Mouse (Mus musculus): ENCODE data around the gene Mau2. TPM values are rescaled to one million over a fixed set of nuclear protein-coding genes. Genes with fewer than 3 reads are reported as not detected.
"Not testable (repeated sequence)": the region's sequence is repeated elsewhere in the genome, so short reads cannot be mapped to it uniquely, and the experiment has no call there.

Gene Mau2
- polyA plus RNA-seq, 1 experiment from 2014 or later, result 23.6 TPM

DNA sequence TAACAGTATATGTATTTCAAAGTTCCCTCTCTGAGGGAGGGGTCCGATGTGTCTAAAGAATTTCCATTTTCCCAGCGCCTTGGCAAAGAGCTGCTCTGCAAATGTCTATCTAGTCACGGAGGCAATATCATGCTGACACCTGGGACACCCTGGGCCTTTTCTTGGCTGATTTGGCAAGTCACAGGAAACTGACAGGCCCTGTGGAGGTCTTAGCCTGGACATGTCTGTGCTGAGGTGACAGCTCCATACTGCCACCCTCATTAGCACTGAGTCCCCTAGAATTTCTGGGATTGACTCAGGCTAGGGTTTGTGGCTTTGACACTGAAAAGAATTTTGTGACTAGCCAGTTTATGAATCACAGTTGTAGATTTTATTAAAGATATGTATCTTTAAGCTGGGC is 30.2 kb downstream of the Mau2 start:
- ATAC-seq, result no peak
- Histone ChIP-seq H3K4me1 (replicated peaks; ENCODE audit: control insufficient read depth, insufficient read depth, low read length) (no peaks in the 10 kb centered on the region), H3K4me2 (replicated peaks; ENCODE audit: low read depth) (no peak overlapping the region), H3K27ac (ENCODE audit: low read depth, low read length) (no peak overlapping the region), H3K9me3 (ENCODE audit: control insufficient read depth) (no peaks in the 10 kb centered on the region), H3K9ac (ENCODE audit: low read depth, low read length) (no peak overlapping the region), H3K4me3 (ENCODE audit: low read depth, low read length) (no peak overlapping the region), H3K27me3 (replicated peaks; ENCODE audit: control insufficient read depth, insufficient read depth, low read length) (no peaks in the 10 kb centered on the region), H3K36me3 (ENCODE audit: control insufficient read depth, insufficient read depth) (peaks cover 5% of the 10 kb centered on the region; the same call in 1 of the 2 replicates)
- TF ChIP-seq CTCF (IDR thresholded peaks at IDR 0.05; ENCODE audit: low read depth), result no peak
- WGBS, result 81% methylated on average over 3 of the region's 3 CpGs

DNA sequence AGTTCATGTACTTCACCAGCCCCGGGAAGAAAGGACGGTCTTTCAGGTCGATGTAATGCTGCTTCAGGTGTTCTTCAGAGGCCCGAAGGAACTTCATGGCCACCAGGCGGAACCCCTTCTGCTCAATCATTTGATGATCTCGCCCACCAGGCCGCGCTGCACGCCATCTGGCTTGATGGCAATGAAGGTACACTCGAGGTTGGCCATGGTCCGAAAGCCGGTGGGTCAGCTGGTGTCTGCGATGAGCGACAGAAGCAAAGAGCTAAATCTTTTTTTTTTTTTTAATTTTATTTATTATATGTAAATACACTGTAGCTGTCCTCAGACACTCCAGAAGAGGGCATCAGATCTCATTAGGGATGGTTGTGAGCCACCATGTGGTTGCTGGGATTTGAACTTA is 31.7 kb downstream of the Mau2 start:
- H3K9ac ChIP-seq (ENCODE audit: low read depth, low read length); H3K27me3 ChIP-seq (replicated peaks; ENCODE audit: control insufficient read depth, insufficient read depth, low read length); H3K4me3 ChIP-seq (ENCODE audit: low read depth, low read length); H3K4me2 ChIP-seq (replicated peaks; ENCODE audit: low read depth); H3K9me3 ChIP-seq (ENCODE audit: control insufficient read depth); H3K36me3 ChIP-seq (ENCODE audit: control insufficient read depth, insufficient read depth); ATAC-seq; H3K27ac ChIP-seq (ENCODE audit: low read depth, low read length); H3K4me1 ChIP-seq (replicated peaks; ENCODE audit: control insufficient read depth, insufficient read depth, low read length): not testable (repeated sequence)
- 92% methylated on average over 14 of the region's 14 CpGs for WGBS

DNA sequence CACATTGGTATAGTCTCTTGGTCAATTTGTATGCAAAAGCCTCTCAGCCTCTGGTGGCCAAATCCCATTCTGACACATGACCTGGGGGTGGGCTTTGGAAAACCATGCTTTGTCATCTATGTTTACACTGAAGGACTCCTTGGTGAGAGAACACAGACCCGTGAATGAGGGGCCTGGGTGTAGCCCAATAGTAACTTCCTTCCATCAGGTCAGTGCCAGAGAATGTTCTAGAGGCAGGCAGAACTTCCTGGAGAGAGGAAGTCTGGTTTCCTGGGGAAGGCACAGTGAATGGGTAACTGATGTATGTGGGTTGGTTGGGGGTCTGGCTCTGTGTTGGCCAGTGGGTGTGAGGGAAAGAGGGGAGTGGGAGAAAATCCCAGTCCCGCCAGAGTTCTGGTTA is 37.4 kb downstream of the Mau2 start:
- Histone ChIP-seq H3K27ac (ENCODE audit: low read depth, low read length) (no peak overlapping the region), H3K4me3 (ENCODE audit: low read depth, low read length) (no peak overlapping the region), H3K4me1 (replicated peaks; ENCODE audit: control insufficient read depth, insufficient read depth, low read length) (no peaks in the 10 kb centered on the region), H3K4me2 (replicated peaks; ENCODE audit: low read depth) (no peak overlapping the region), H3K9me3 (ENCODE audit: control insufficient read depth) (no peaks in the 10 kb centered on the region), H3K36me3 (ENCODE audit: control insufficient read depth, insufficient read depth) (no peaks in the 10 kb centered on the region), H3K27me3 (replicated peaks; ENCODE audit: control insufficient read depth, insufficient read depth, low read length) (no peaks in the 10 kb centered on the region), H3K9ac (ENCODE audit: low read depth, low read length) (no peak overlapping the region)
- no peak for ATAC-seq
- TF ChIP-seq CTCF (IDR thresholded peaks at IDR 0.05; ENCODE audit: low read depth), result no peak
- WGBS, result 38% methylated on average over 2 of the region's 2 CpGs

DNA sequence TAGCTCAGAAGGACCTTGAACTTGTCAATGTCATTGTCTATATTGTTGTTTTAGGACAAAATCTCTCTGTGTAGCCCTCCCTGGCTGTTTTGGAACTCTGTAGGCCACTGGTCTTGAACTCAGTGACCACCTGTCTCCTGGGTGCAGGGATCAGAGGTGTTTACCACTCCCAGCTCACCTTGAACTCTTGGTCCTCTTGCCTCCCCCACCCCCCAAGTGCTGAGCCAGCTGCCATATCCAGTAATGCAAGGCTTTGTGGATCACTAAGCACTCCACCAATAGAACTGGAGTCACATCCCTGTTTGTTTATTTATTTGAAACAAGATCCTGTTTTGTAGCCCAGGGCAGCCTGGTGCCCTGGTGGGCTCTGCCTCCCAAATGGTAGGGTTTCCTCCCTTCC is 38.2 kb downstream of the Mau2 start:
- no peak overlapping the region for H3K4me3 ChIP-seq (ENCODE audit: low read depth, low read length)
- no peaks in the 10 kb centered on the region for H3K27me3 ChIP-seq (replicated peaks; ENCODE audit: control insufficient read depth, insufficient read depth, low read length)
- no peak overlapping the region for H3K27ac ChIP-seq (ENCODE audit: low read depth, low read length)
- no peak overlapping the region for H3K4me2 ChIP-seq (replicated peaks; ENCODE audit: low read depth)
- no peak for ATAC-seq
- TF ChIP-seq CTCF (IDR thresholded peaks at IDR 0.05; ENCODE audit: low read depth), result no peak
- H3K4me1 ChIP-seq (replicated peaks; ENCODE audit: control insufficient read depth, insufficient read depth, low read length), result no peaks in the 10 kb centered on the region
- no peaks in the 10 kb centered on the region for H3K36me3 ChIP-seq (ENCODE audit: control insufficient read depth, insufficient read depth)
- no peaks in the 10 kb centered on the region for H3K9me3 ChIP-seq (ENCODE audit: control insufficient read depth)
- H3K9ac ChIP-seq (ENCODE audit: low read depth, low read length), result no peak overlapping the region

DNA sequence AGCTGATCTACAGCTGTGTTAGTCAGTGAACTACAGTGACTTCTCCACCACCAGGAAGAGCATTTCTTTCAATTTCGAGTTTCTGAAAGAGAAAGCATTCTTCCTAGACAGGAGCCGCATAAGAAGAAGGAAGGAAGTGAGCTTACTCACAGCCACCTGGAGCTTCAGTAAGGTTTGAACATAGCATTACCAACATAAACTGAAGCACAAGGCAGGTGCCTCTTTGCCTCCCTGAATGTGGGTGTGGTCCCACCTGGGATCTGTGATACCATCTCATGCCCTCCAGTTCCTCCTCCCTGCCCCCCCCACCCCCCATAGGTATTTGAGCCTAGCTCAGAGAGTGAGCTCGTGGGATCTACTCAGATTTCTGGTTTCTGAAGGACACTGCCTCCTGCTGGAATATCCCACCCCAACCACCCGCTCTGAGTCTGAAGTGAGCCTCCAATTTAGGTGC is 39.3 kb downstream of the Mau2 start:
- no peaks in the 10 kb centered on the region for H3K4me1 ChIP-seq (replicated peaks; ENCODE audit: control insufficient read depth, insufficient read depth, low read length)
- TF ChIP-seq CTCF (IDR thresholded peaks at IDR 0.05; ENCODE audit: low read depth), result peak; percentile 39; the same call in 1 of the 2 replicates
- H3K36me3 ChIP-seq (ENCODE audit: control insufficient read depth, insufficient read depth), result no peaks in the 10 kb centered on the region
- H3K9ac ChIP-seq (ENCODE audit: low read depth, low read length), result no peak overlapping the region
- no peak overlapping the region for H3K27ac ChIP-seq (ENCODE audit: low read depth, low read length)
- H3K4me3 ChIP-seq (ENCODE audit: low read depth, low read length), result no peak overlapping the region
- H3K9me3 ChIP-seq (ENCODE audit: control insufficient read depth), result no peaks in the 10 kb centered on the region
- no peak overlapping the region for H3K4me2 ChIP-seq (replicated peaks; ENCODE audit: low read depth)
- no peak for ATAC-seq
- WGBS, result 42% methylated on average over 4 of the region's 4 CpGs
- no peaks in the 10 kb centered on the region for H3K27me3 ChIP-seq (replicated peaks; ENCODE audit: control insufficient read depth, insufficient read depth, low read length)

- H3K9me3 ChIP-seq (ENCODE audit: control insufficient read depth); H3K27me3 ChIP-seq (replicated peaks; ENCODE audit: control insufficient read depth, insufficient read depth, low read length); H3K9ac ChIP-seq (ENCODE audit: low read depth, low read length); H3K4me1 ChIP-seq (replicated peaks; ENCODE audit: control insufficient read depth, insufficient read depth, low read length); ATAC-seq; H3K36me3 ChIP-seq (ENCODE audit: control insufficient read depth, insufficient read depth): not testable (repeated sequence)
- peak overlapping the region; percentile 80 for H3K27ac ChIP-seq (ENCODE audit: low read depth, low read length)
- peak overlapping the region; percentile 18; the same call in 1 of the 2 replicates for H3K4me3 ChIP-seq (ENCODE audit: low read depth, low read length)
- WGBS, result 37% methylated on average over 7 of the region's 7 CpGs
- H3K4me2 ChIP-seq (replicated peaks; ENCODE audit: low read depth), result peak overlapping the region; percentile 61
These were observed 40.7 kb downstream of the Mau2 start for GRCm38 (mm10) chr8:70001892-70002191.

DNA sequence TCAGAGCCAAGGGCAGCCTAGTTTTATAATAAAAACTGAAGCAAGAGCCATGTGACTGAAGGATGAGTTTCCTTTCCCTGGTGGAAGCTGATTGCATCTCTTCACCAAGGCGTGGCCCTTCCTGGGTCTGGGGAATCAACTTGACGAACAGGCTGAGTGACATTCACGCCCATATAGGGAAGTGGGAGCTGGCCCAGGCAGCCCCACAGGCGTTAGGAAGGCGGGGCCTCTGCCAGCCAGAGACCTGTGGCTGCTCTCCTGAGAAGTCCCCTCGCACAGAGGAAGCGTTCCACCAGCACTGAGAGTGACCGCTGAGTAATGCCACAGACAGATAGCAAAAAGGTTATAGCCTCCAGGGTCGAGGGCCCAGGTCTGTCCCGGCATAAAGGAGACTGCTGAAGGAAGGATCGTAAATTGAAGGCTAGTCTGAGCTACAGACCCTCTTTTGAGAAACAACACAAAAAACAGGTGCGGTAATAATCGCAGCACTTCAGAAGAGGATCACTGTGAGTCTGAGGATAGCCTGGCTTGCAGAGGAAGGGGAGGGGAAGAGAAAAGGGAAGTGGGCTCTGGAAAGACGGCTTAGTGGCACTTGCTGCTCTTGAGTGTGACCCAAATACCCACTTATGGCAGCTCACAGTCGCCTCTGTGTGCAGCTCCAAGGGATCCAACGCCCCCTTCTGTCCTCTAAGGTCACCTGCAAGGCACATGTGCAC is 41.2 kb downstream of the Mau2 start:
- ATAC-seq, result peak; percentile 75
- Histone ChIP-seq H3K9ac (ENCODE audit: low read depth, low read length) (no peak overlapping the region), H3K4me3 (ENCODE audit: low read depth, low read length) (peak overlapping the region; percentile 18), H3K27me3 (replicated peaks; ENCODE audit: control insufficient read depth, insufficient read depth, low read length) (no peaks in the 10 kb centered on the region), H3K27ac (ENCODE audit: low read depth, low read length) (peak overlapping the region; percentile 80), H3K4me1 (replicated peaks; ENCODE audit: control insufficient read depth, insufficient read depth, low read length) (no peaks in the 10 kb centered on the region), H3K36me3 (ENCODE audit: control insufficient read depth, insufficient read depth) (no peaks in the 10 kb centered on the region), H3K4me2 (replicated peaks; ENCODE audit: low read depth) (peak overlapping the region; percentile 61), H3K9me3 (ENCODE audit: control insufficient read depth) (no peaks in the 10 kb centered on the region)
- 1% methylated on average over 16 of the region's 16 CpGs for WGBS
- TF ChIP-seq CTCF (IDR thresholded peaks at IDR 0.05; ENCODE audit: low read depth), result peak; percentile 80
